Mouse (Mus musculus): Measurements from ENCODE around the gene H6pd. TPM values are rescaled to one million over a fixed set of nuclear protein-coding genes. Genes with fewer than 3 reads are reported as not detected.
A peak's percentile ranks its signal among the peaks of the same experiment; 100 is the strongest.
"Not testable (repeated sequence)": the region's sequence is repeated elsewhere in the genome, so short reads cannot be mapped to it uniquely, and the experiment has no call there.

Gene H6pd
- polyA plus RNA-seq, 1 experiment from 2014 or later = 38.3 TPM

DNA sequence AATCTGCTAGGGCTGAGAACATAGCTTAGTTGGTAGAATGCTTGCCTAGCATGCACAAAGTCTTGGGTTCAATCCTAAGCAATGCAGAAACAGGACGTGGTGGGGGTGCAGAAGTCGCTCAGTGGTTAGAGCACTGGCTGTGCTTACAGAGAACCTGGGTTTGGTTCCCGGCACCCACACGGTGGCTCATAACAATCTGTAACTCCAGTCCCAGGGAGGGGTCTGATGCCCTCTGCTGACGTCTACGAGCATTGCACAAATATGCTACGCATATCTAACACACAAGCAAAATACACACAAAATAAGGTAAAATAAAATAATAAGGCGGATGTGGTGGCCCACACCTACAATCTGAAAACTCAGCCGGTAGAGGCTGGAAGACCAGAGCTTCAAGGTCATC lies 34.8 kb upstream of the H6pd start:
- H3K27me3 ChIP-seq (ENCODE audit: control insufficient read depth, insufficient read depth, low read depth, low read length) = peaks cover 2% of the 10 kb centered on the region; the same call in 1 of the 2 replicates
- no peak overlapping the region for H3K9ac ChIP-seq (ENCODE audit: low read length)
- ATAC-seq (ENCODE audit: low read depth) = no peak
- no peak overlapping the region for H3K27ac ChIP-seq (ENCODE audit: low read length)
- H3K36me3 ChIP-seq (ENCODE audit: control insufficient read depth, insufficient read depth, low read length) = no peaks in the 10 kb centered on the region
- no peaks in the 10 kb centered on the region for H3K9me3 ChIP-seq (ENCODE audit: control insufficient read depth, low read length)
- no peak overlapping the region for H3K4me3 ChIP-seq (ENCODE audit: low read length)
- 89% methylated on average over 9 of the region's 9 CpGs for WGBS
- peaks cover 8% of the 10 kb centered on the region for H3K4me1 ChIP-seq (replicated peaks; ENCODE audit: control insufficient read depth, insufficient read depth, low read length)
- no peak overlapping the region for H3K4me2 ChIP-seq (ENCODE audit: low read depth, low read length)

- H3K4me2 ChIP-seq (ENCODE audit: low read depth, low read length) = no peak overlapping the region
- H3K4me1 ChIP-seq (replicated peaks; ENCODE audit: control insufficient read depth, insufficient read depth, low read length) = no peaks in the 10 kb centered on the region
- H3K9ac ChIP-seq (ENCODE audit: low read length) = no peak overlapping the region
- no peak overlapping the region for H3K4me3 ChIP-seq (ENCODE audit: low read length)
- no peak overlapping the region for H3K27ac ChIP-seq (ENCODE audit: low read length)
- 76% methylated on average over 10 of the region's 10 CpGs for WGBS
- no peaks in the 10 kb centered on the region for H3K36me3 ChIP-seq (ENCODE audit: control insufficient read depth, insufficient read depth, low read length)
- peaks cover 2% of the 10 kb centered on the region; the same call in 1 of the 2 replicates for H3K27me3 ChIP-seq (ENCODE audit: control insufficient read depth, insufficient read depth, low read depth, low read length)
- H3K9me3 ChIP-seq (ENCODE audit: control insufficient read depth, low read length) = no peaks in the 10 kb centered on the region
- ATAC-seq (ENCODE audit: low read depth) = no peak
Observed at GRCm38 (mm10) chr4:150041346-150042110, 32.7 kb upstream of the H6pd start.

GRCm38 (mm10) chr4:150040856-150041255 lies 32.0 kb upstream of the H6pd start:
- ATAC-seq (ENCODE audit: low read depth); H3K27ac ChIP-seq (ENCODE audit: low read length); H3K4me2 ChIP-seq (ENCODE audit: low read depth, low read length); H3K4me1 ChIP-seq (replicated peaks; ENCODE audit: control insufficient read depth, insufficient read depth, low read length); H3K36me3 ChIP-seq (ENCODE audit: control insufficient read depth, insufficient read depth, low read length); H3K4me3 ChIP-seq (ENCODE audit: low read length); H3K9ac ChIP-seq (ENCODE audit: low read length); H3K27me3 ChIP-seq (ENCODE audit: control insufficient read depth, insufficient read depth, low read depth, low read length); H3K9me3 ChIP-seq (ENCODE audit: control insufficient read depth, low read length): not testable (repeated sequence)
- 69% methylated on average over 1 of the region's 1 CpGs for WGBS

DNA sequence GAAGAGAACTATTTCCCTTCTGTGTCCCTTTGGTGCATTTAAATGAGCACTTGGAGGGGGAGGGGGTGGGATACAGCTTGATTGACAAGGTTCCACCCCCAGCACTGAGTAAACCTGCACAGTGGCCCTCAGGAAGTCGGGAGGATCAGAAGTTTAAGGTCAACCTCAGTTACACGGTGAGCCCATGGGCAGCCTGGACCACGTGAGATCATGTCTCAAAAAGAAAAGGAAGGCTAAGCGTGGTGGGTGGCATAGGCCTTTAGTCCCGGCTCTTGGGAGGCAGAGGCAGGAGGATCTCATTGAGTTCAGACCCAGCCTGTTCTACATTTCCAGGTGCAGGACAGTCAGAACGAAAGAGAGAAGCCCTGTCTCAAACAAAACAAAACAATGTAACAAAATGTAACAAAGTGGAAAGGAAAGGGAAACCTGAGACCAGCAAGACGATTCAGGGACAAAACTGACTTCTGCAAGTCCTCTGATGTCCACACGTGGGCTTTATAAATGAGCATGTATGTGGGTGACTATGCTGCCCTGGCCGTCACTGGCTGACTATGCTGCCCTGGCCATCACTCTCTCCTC lies 31.3 kb upstream of the H6pd start:
- no peak overlapping the region for H3K9ac ChIP-seq (ENCODE audit: low read length)
- H3K27ac ChIP-seq (ENCODE audit: low read length) = no peak overlapping the region
- H3K27me3 ChIP-seq (ENCODE audit: control insufficient read depth, insufficient read depth, low read depth, low read length) = 0 out of 2 replicates have a peak, but pooled peaks cover 2% of the 10 kb centered on the region
- H3K4me2 ChIP-seq (ENCODE audit: low read depth, low read length) = no peak overlapping the region
- H3K9me3 ChIP-seq (ENCODE audit: control insufficient read depth, low read length) = no peaks in the 10 kb centered on the region
- no peaks in the 10 kb centered on the region for H3K36me3 ChIP-seq (ENCODE audit: control insufficient read depth, insufficient read depth, low read length)
- no peaks in the 10 kb centered on the region for H3K4me1 ChIP-seq (replicated peaks; ENCODE audit: control insufficient read depth, insufficient read depth, low read length)
- no peak for ATAC-seq (ENCODE audit: low read depth)
- no peak overlapping the region for H3K4me3 ChIP-seq (ENCODE audit: low read length)
- WGBS = 68% methylated on average over 9 of the region's 9 CpGs

- no peaks in the 10 kb centered on the region for H3K9me3 ChIP-seq (ENCODE audit: control insufficient read depth, low read length)
- H3K27ac ChIP-seq (ENCODE audit: low read length) = no peak overlapping the region
- WGBS = 79% methylated on average over 7 of the region's 7 CpGs
- ATAC-seq (ENCODE audit: low read depth) = no peak
- no peak overlapping the region for H3K4me2 ChIP-seq (ENCODE audit: low read depth, low read length)
- no peaks in the 10 kb centered on the region for H3K4me1 ChIP-seq (replicated peaks; ENCODE audit: control insufficient read depth, insufficient read depth, low read length)
- H3K4me3 ChIP-seq (ENCODE audit: low read length) = no peak overlapping the region
- no peaks in the 10 kb centered on the region for H3K36me3 ChIP-seq (ENCODE audit: control insufficient read depth, insufficient read depth, low read length)
- H3K9ac ChIP-seq (ENCODE audit: low read length) = no peak overlapping the region
- H3K27me3 ChIP-seq (ENCODE audit: control insufficient read depth, insufficient read depth, low read depth, low read length) = peaks cover 16% of the 10 kb centered on the region
Observed at GRCm38 (mm10) chr4:150038533-150038932, 29.7 kb upstream of the H6pd start.

GRCm38 (mm10) chr4:150036094-150036493 lies 27.3 kb upstream of the H6pd start:
- ATAC-seq (ENCODE audit: low read depth) = no peak
- Histone ChIP-seq H3K36me3 (ENCODE audit: control insufficient read depth, insufficient read depth, low read length) (no peaks in the 10 kb centered on the region), H3K9me3 (ENCODE audit: control insufficient read depth, low read length) (no peaks in the 10 kb centered on the region), H3K4me3 (ENCODE audit: low read length) (no peak overlapping the region), H3K27me3 (ENCODE audit: control insufficient read depth, insufficient read depth, low read depth, low read length) (peaks cover 39% of the 10 kb centered on the region), H3K4me2 (ENCODE audit: low read depth, low read length) (no peak overlapping the region), H3K4me1 (replicated peaks; ENCODE audit: control insufficient read depth, insufficient read depth, low read length) (peaks cover 6% of the 10 kb centered on the region), H3K27ac (ENCODE audit: low read length) (no peak overlapping the region), H3K9ac (ENCODE audit: low read length) (no peak overlapping the region)
- WGBS = 79% methylated on average over 6 of the region's 6 CpGs

DNA sequence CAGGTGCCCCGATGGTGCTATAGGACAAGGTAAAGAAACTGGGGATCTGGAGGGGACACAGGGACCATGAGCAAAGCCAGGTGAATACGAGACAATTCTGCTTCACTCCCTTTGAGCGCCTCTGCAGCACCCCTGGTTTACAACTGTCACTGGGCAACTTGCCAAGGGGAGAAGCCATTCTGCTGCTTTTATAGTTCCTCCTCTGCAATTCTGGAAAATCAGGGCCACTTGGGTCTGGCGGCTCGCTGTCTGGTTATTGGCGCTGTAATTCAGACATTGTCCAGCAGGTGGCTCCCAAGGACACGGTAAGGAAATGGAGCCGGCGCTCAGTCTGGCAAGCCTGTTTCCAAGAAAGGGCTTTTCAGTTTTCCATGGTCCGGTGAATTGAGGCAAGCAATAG lies 26.5 kb upstream of the H6pd start:
- H3K9ac ChIP-seq (ENCODE audit: low read length) = no peak overlapping the region
- 6% methylated on average over 10 of the region's 10 CpGs for WGBS
- H3K4me1 ChIP-seq (replicated peaks; ENCODE audit: control insufficient read depth, insufficient read depth, low read length) = peaks cover 11% of the 10 kb centered on the region
- no peaks in the 10 kb centered on the region for H3K9me3 ChIP-seq (ENCODE audit: control insufficient read depth, low read length)
- H3K27ac ChIP-seq (ENCODE audit: low read length) = no peak overlapping the region
- peak; percentile 28; the same call in 1 of the 2 replicates for ATAC-seq (ENCODE audit: low read depth)
- H3K27me3 ChIP-seq (ENCODE audit: control insufficient read depth, insufficient read depth, low read depth, low read length) = peaks cover 45% of the 10 kb centered on the region
- H3K4me3 ChIP-seq (ENCODE audit: low read length) = no peak overlapping the region
- no peak overlapping the region for H3K4me2 ChIP-seq (ENCODE audit: low read depth, low read length)
- no peaks in the 10 kb centered on the region for H3K36me3 ChIP-seq (ENCODE audit: control insufficient read depth, insufficient read depth, low read length)

DNA sequence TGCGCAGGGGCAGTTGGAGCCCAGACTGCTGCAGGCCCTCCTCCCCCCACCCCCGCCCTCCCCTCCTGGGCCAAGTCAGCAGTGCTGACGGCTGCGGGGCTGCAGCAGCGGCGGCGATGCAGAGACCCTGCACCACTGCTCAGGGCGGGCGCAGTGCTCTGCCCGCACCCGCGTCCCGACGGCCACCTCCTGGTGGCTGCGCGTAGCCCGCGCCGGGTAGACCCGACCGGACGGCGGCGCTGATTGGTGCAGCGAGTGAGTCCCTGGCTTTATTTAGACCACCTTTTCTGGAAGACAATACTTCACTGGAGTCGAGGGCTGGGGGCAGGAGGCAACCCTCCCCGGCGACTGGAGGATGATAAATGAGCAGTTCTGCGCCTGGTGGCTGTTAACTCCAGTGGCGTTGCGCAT lies 24.4 kb upstream of the H6pd start:
- ATAC-seq (ENCODE audit: low read depth) = peak; percentile 51
- H3K9me3 ChIP-seq (ENCODE audit: control insufficient read depth, low read length) = no peaks in the 10 kb centered on the region
- 1% methylated on average over 31 of the region's 31 CpGs for WGBS
- no peak overlapping the region for H3K27ac ChIP-seq (ENCODE audit: low read length)
- H3K9ac ChIP-seq (ENCODE audit: low read length) = no peak overlapping the region
- peak overlapping the region; percentile 21 for H3K4me3 ChIP-seq (ENCODE audit: low read length)
- peak overlapping the region; percentile 40 for H3K4me2 ChIP-seq (ENCODE audit: low read depth, low read length)
- peaks cover 62% of the 10 kb centered on the region for H3K27me3 ChIP-seq (ENCODE audit: control insufficient read depth, insufficient read depth, low read depth, low read length)
- peaks cover 11% of the 10 kb centered on the region for H3K4me1 ChIP-seq (replicated peaks; ENCODE audit: control insufficient read depth, insufficient read depth, low read length)
- no peaks in the 10 kb centered on the region for H3K36me3 ChIP-seq (ENCODE audit: control insufficient read depth, insufficient read depth, low read length)

DNA sequence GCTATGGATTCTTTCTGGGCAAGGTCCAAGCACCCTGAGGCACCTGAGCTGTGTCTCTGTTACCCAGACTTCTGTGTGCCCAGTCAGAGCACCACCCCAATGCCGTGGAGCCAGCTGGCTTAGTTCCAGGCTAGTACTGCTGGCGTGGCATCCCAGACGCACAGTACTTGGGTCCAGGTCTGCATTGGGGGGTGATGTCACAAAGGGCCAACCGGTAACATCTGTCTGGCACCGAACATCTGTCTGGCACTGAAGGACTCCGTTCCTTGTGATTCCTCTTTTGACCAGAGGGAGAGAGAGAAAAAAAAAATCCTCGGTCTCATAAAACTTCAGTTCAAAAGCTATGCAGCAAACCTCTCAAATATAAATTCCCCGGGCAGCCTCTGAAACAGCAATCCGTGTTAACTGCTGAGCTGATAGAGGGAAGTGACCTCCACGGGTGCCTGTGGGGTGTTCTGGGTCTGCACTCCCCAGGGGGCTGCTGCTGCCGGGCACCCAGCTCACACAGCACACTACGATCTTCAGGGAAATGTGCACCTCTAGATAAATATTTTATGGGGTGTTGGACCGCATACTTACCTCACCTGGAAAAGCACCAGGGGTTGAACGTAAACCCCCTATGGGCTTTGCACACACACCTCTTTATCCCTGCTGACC lies 22.5 kb upstream of the H6pd start:
- Histone ChIP-seq H3K9ac (ENCODE audit: low read length) (no peak overlapping the region; the same call in 1 of the 2 replicates), H3K27ac (ENCODE audit: low read length) (no peak overlapping the region), H3K4me2 (ENCODE audit: low read depth, low read length) (peak overlapping the region; percentile 82), H3K9me3 (ENCODE audit: control insufficient read depth, low read length) (no peaks in the 10 kb centered on the region), H3K4me1 (replicated peaks; ENCODE audit: control insufficient read depth, insufficient read depth, low read length) (peaks cover 11% of the 10 kb centered on the region), H3K27me3 (ENCODE audit: control insufficient read depth, insufficient read depth, low read depth, low read length) (peaks cover 69% of the 10 kb centered on the region), H3K4me3 (ENCODE audit: low read length) (peak overlapping the region; percentile 49), H3K36me3 (ENCODE audit: control insufficient read depth, insufficient read depth, low read length) (no peaks in the 10 kb centered on the region)
- 21% methylated on average over 14 of the region's 14 CpGs for WGBS
- no peak for ATAC-seq (ENCODE audit: low read depth)
